Mouse (Mus musculus): ENCODE measurements around the gene Tead3. TPM values are rescaled to one million over a fixed set of nuclear protein-coding genes. Genes with fewer than 3 reads are reported as not detected.

Tead3 gene
- polyA plus RNA-seq, 1 experiment from 2014 or later, result 1.4 TPM

DNA sequence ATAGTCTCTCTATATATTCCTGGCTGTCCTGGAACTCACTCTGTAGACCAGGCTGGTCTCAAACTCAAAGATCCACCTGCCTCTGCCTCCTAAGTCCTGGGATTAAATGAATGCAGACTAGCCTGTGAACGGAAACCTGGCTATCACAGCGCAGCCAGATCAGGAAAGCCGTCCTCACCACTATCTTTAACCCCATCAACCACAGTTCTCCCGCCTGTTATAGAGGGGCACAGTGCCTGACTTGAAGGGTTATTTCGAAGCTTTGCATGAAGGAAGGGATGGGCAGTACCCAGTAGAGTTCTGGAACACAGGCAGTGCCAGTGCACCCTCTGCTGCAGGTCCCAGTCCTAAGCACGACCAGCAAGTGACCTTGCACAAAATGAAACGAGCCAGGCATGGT, 59.3 kb downstream of the Tead3 start:
- no peak overlapping the region for H3K4me3 ChIP-seq (replicated peaks; ENCODE audit: low read length)
- no peaks in the 10 kb centered on the region for H3K36me3 ChIP-seq (replicated peaks; ENCODE audit: control insufficient read depth, insufficient read depth)
- 0 out of 2 replicates have a peak, but pooled peaks cover 9% of the 10 kb centered on the region for H3K4me1 ChIP-seq (replicated peaks; ENCODE audit: control insufficient read depth, insufficient read depth, low read length)
- H3K27me3 ChIP-seq (ENCODE audit: control insufficient read depth, insufficient read depth, low read length), result no peaks in the 10 kb centered on the region
- H3K9ac ChIP-seq, result no peak overlapping the region
- ATAC-seq (ENCODE audit: low FRiP score), result no peak
- no peak overlapping the region for H3K4me2 ChIP-seq (replicated peaks)
- no peak for DNase-seq (ENCODE audit: low spot score)
- WGBS, result 87% methylated on average over 7 of the region's 7 CpGs
- H3K27ac ChIP-seq, result no peak overlapping the region
- no peaks in the 10 kb centered on the region for H3K9me3 ChIP-seq (ENCODE audit: control insufficient read depth, low read length)

DNA sequence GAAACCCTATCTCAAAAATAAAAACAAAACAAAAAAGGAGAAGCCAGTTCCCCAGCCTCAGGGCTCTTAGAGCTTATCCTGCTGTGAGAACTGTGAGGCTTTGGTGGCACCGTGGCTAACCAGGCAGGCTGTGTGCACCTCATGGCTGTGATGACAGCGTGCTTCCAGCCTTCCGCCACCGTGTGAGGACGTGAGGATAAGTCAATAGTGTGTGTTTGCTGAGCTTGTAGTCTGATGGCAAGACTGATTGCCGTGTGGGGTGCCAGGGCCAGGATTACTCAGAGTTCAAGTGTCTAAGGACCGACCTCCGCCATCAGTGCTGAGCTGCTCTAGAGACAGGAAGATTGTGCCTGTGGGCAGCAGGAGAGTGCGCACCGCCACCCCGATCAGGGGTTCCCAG, 59.9 kb downstream of the Tead3 start:
- Histone ChIP-seq H3K36me3 (replicated peaks; ENCODE audit: control insufficient read depth, insufficient read depth) (no peaks in the 10 kb centered on the region), H3K4me3 (replicated peaks; ENCODE audit: low read length) (no peak overlapping the region), H3K9ac (no peak overlapping the region), H3K4me2 (replicated peaks) (no peak overlapping the region), H3K27ac (no peak overlapping the region), H3K27me3 (ENCODE audit: control insufficient read depth, insufficient read depth, low read length) (no peaks in the 10 kb centered on the region), H3K9me3 (ENCODE audit: control insufficient read depth, low read length) (no peaks in the 10 kb centered on the region), H3K4me1 (replicated peaks; ENCODE audit: control insufficient read depth, insufficient read depth, low read length) (peaks cover 15% of the 10 kb centered on the region; the same call in 1 of the 2 replicates)
- 81% methylated on average over 11 of the region's 11 CpGs for WGBS
- DNase-seq (ENCODE audit: low spot score) (no peak), ATAC-seq (ENCODE audit: low FRiP score) (no peak)

DNA sequence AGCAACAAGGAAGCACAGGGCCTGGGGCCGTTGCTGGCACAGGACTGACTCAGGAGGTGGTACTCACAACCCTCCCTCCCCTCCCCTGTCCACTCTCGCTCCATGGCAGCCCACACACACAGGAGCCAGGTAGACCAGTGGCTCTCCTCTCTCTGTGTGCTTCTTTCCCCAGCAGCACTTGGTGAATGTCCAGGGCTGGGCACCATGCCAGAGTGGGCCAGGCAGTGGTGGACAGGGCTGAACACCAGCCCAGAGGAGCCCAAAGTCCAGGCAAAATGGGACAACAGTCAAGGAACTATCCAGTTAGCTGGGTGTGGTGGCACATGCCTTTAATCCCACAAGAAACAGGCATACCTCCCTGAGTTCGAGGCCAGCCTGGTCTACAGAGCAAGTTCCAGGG, 60.4 kb downstream of the Tead3 start:
- ATAC-seq (ENCODE audit: low FRiP score) (no peak), DNase-seq (ENCODE audit: low spot score) (no peak)
- H3K27me3 ChIP-seq (ENCODE audit: control insufficient read depth, insufficient read depth, low read length), result no peaks in the 10 kb centered on the region
- H3K9ac ChIP-seq, result no peak overlapping the region
- H3K4me1 ChIP-seq (replicated peaks; ENCODE audit: control insufficient read depth, insufficient read depth, low read length), result peaks cover 15% of the 10 kb centered on the region; the same call in 1 of the 2 replicates
- no peak overlapping the region for H3K27ac ChIP-seq
- no peaks in the 10 kb centered on the region for H3K36me3 ChIP-seq (replicated peaks; ENCODE audit: control insufficient read depth, insufficient read depth)
- H3K4me2 ChIP-seq (replicated peaks), result no peak overlapping the region
- H3K4me3 ChIP-seq (replicated peaks; ENCODE audit: low read length), result no peak overlapping the region
- WGBS, result 84% methylated on average over 3 of the region's 3 CpGs
- no peaks in the 10 kb centered on the region for H3K9me3 ChIP-seq (ENCODE audit: control insufficient read depth, low read length)

DNA sequence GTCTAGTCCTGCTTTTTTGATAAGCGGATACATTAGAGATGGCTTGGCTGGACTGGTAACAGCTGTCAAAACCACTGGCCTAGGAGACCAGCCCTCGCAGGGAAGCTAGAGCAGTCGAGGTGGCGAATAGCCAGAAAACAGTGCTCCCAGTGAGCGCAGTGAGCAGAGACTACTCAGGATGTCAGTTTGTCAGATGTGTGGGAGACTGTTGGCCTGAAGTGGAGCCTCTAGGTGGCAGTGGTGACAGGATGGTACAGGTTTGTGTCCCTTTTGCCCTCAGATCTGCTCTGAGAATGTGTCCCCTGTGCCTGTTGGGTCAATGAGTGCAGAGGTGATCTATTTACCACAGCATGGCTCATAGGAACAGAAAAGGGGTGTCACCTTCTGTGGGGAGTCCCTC, 62.6 kb downstream of the Tead3 start:
- ATAC-seq (ENCODE audit: low FRiP score), result no peak
- DNase-seq (ENCODE audit: low spot score), result no peak
- H3K27ac ChIP-seq, result no peak overlapping the region

DNA sequence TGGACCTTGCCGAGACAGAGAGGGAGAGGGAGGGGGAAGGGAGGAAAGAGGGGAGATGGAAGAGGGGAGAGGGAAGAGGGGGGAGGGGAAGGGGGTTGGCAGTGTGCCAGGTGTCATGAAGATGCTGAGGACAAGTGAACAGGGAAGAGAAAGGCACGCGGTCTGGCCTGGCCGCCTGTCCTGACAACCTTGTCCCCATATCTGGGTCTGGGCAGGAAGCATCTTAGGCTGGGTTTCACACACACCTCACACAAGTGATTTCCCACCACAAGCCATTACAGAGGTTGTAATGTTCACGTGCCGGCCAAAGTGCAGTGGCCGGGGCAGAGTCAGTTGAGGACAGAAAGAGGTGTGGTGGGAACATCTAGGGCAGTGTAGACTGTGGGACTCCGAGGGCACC, 63.0 kb downstream of the Tead3 start:
- no peak overlapping the region for H3K9ac ChIP-seq
- no peak overlapping the region for H3K4me3 ChIP-seq (replicated peaks; ENCODE audit: low read length)
- H3K4me1 ChIP-seq (replicated peaks; ENCODE audit: control insufficient read depth, insufficient read depth, low read length), result peaks cover 8% of the 10 kb centered on the region; the same call in 1 of the 2 replicates
- no peak overlapping the region for H3K27ac ChIP-seq
- no peak for DNase-seq (ENCODE audit: low spot score)
- ATAC-seq (ENCODE audit: low FRiP score), result no peak
- no peaks in the 10 kb centered on the region for H3K36me3 ChIP-seq (replicated peaks; ENCODE audit: control insufficient read depth, insufficient read depth)
- H3K9me3 ChIP-seq (ENCODE audit: control insufficient read depth, low read length), result no peaks in the 10 kb centered on the region
- no peak overlapping the region for H3K4me2 ChIP-seq (replicated peaks)
- no peaks in the 10 kb centered on the region for H3K27me3 ChIP-seq (ENCODE audit: control insufficient read depth, insufficient read depth, low read length)
- 72% methylated on average over 8 of the region's 8 CpGs for WGBS

More for the DNA sequence above, 62.6 kb downstream of the Tead3 start:
- Histone ChIP-seq H3K36me3 (replicated peaks; ENCODE audit: control insufficient read depth, insufficient read depth) (no peaks in the 10 kb centered on the region), H3K27me3 (ENCODE audit: control insufficient read depth, insufficient read depth, low read length) (no peaks in the 10 kb centered on the region), H3K4me2 (replicated peaks) (no peak overlapping the region), H3K9ac (no peak overlapping the region), H3K4me3 (replicated peaks; ENCODE audit: low read length) (no peak overlapping the region), H3K4me1 (replicated peaks; ENCODE audit: control insufficient read depth, insufficient read depth, low read length) (peaks cover 8% of the 10 kb centered on the region; the same call in 1 of the 2 replicates), H3K9me3 (ENCODE audit: control insufficient read depth, low read length) (no peaks in the 10 kb centered on the region)
- WGBS, result 65% methylated on average over 5 of the region's 5 CpGs

DNA sequence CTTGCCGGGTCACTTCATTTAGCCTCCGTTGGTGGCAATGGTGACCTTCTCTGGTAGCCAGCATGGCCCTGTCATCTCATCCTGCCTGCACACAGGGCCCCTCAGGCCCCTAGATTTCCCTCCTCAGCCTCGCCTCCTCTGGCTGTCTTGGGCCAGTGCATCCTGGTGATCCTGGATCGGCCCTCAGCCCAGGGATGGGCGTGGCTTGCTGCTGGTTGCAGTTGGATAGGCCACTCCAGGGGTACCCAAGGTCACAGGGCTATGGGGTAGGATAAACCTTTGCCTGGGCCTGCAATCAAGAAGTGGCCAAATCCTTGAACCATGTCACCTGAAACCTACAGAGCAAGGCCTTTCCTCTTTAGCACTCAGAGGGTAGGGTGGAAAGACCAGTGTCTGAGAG, 63.7 kb downstream of the Tead3 start:
- ATAC-seq (ENCODE audit: low FRiP score) (no peak), DNase-seq (ENCODE audit: low spot score) (no peak)
- Histone ChIP-seq H3K4me2 (replicated peaks) (no peak overlapping the region), H3K9ac (no peak overlapping the region), H3K9me3 (ENCODE audit: control insufficient read depth, low read length) (no peaks in the 10 kb centered on the region), H3K4me3 (replicated peaks; ENCODE audit: low read length) (no peak overlapping the region), H3K27me3 (ENCODE audit: control insufficient read depth, insufficient read depth, low read length) (no peaks in the 10 kb centered on the region), H3K36me3 (replicated peaks; ENCODE audit: control insufficient read depth, insufficient read depth) (no peaks in the 10 kb centered on the region), H3K4me1 (replicated peaks; ENCODE audit: control insufficient read depth, insufficient read depth, low read length) (peaks cover 8% of the 10 kb centered on the region; the same call in 1 of the 2 replicates), H3K27ac (no peak overlapping the region)
- WGBS, result 36% methylated on average over 5 of the region's 5 CpGs

DNA sequence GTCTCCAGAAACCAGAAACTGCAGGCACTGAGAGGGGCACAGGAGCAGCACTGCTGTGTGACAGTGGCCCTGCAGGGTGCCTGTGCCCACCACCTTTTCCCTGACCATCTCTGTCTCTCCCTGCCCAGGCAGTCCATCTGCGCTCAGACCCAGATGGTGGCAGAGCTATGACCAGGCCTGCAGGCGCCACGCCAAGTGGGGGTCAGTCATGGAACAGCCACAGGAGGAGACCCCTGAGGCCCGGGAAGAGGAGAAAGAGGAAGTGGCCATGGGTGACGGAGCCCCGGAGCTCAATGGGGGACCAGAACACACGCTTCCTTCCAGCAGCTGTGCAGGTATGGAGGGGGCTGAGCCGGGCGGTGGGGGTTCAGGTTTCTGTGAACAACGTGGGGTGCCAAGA, 64.5 kb downstream of the Tead3 start:
- H3K4me1 ChIP-seq (replicated peaks; ENCODE audit: control insufficient read depth, insufficient read depth, low read length), result peaks cover 8% of the 10 kb centered on the region; the same call in 1 of the 2 replicates
- ATAC-seq (ENCODE audit: low FRiP score) (no peak), DNase-seq (ENCODE audit: low spot score) (no peak)
- no peak overlapping the region for H3K27ac ChIP-seq
- H3K36me3 ChIP-seq (replicated peaks; ENCODE audit: control insufficient read depth, insufficient read depth), result no peaks in the 10 kb centered on the region
- no peak overlapping the region for H3K4me3 ChIP-seq (replicated peaks; ENCODE audit: low read length)
- H3K27me3 ChIP-seq (ENCODE audit: control insufficient read depth, insufficient read depth, low read length), result no peaks in the 10 kb centered on the region
- H3K9me3 ChIP-seq (ENCODE audit: control insufficient read depth, low read length), result no peaks in the 10 kb centered on the region
- no peak overlapping the region for H3K9ac ChIP-seq
- H3K4me2 ChIP-seq (replicated peaks), result no peak overlapping the region
- WGBS, result 76% methylated on average over 10 of the region's 10 CpGs

DNA sequence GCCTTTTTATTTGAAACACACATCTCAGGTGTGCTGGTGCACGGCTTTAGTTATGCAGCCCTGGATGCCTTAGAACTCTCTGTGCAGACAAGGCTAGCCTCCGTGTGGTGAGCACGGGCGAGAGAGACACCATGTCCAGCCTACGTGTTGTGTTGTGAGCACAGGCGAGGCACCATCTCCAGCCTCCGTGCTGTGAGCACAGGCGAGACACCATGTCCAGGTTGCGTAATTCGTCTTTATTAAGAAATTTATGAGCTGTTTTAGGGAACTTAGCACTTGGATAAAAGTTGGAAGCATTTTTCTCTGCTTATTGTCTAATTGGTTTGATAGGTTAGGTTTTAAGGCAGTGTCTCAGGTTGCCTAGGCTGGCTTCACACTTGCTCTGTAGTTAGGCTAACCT, 67.4 kb downstream of the Tead3 start:
- Histone ChIP-seq H3K9ac (no peak overlapping the region), H3K4me1 (replicated peaks; ENCODE audit: control insufficient read depth, insufficient read depth, low read length) (peaks cover 8% of the 10 kb centered on the region; the same call in 1 of the 2 replicates), H3K36me3 (replicated peaks; ENCODE audit: control insufficient read depth, insufficient read depth) (no peaks in the 10 kb centered on the region), H3K27ac (no peak overlapping the region), H3K4me2 (replicated peaks) (no peak overlapping the region), H3K4me3 (replicated peaks; ENCODE audit: low read length) (no peak overlapping the region), H3K9me3 (ENCODE audit: control insufficient read depth, low read length) (no peaks in the 10 kb centered on the region), H3K27me3 (ENCODE audit: control insufficient read depth, insufficient read depth, low read length) (no peaks in the 10 kb centered on the region)
- DNase-seq (ENCODE audit: low spot score) (no peak), ATAC-seq (ENCODE audit: low FRiP score) (no peak)
- 92% methylated on average over 10 of the region's 10 CpGs for WGBS

DNA sequence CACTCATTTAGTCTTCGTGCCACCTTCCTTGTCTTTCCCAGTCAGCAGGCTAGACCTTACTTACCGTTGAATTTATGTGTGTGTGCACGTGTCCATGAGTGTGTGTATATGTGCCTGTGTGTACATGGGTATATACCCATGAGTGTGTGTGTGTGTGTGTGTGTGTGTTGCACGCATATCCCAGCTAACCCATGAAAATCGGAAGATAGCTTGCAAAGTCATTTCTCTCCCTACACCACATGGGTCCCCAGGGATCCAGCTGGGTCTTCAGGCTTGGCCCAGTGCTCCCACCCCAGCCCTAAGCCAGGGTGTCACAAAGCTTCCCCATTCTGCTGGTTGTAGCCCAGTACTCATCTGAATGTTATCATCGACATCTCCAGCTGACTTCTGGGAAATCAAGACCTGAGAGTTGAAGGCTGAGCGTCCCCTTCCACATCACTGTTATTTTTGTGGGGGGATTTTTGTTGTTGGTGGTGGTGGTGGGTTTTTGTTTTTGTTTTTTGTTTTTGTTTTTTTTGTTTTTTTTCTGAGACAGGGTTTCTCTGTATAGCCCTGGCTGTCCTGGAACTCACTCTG, 68.7 kb downstream of the Tead3 start:
- ATAC-seq (ENCODE audit: low FRiP score), result no peak
- peaks cover 8% of the 10 kb centered on the region; the same call in 1 of the 2 replicates for H3K4me1 ChIP-seq (replicated peaks; ENCODE audit: control insufficient read depth, insufficient read depth, low read length)
- WGBS, result 92% methylated on average over 7 of the region's 7 CpGs

More for the DNA sequence above, 68.7 kb downstream of the Tead3 start:
- Histone ChIP-seq H3K9ac (no peak overlapping the region), H3K9me3 (ENCODE audit: control insufficient read depth, low read length) (no peaks in the 10 kb centered on the region), H3K4me3 (replicated peaks; ENCODE audit: low read length) (no peak overlapping the region), H3K27ac (no peak overlapping the region), H3K27me3 (ENCODE audit: control insufficient read depth, insufficient read depth, low read length) (no peaks in the 10 kb centered on the region), H3K4me2 (replicated peaks) (no peak overlapping the region), H3K36me3 (replicated peaks; ENCODE audit: control insufficient read depth, insufficient read depth) (no peaks in the 10 kb centered on the region)
- DNase-seq (ENCODE audit: low spot score), result no peak

Measured in hindbrain, embryonic 14.5 days (tissue).